Mouse (Mus musculus): ENCODE data around the gene Gm9603. TPM values are rescaled to one million over a fixed set of nuclear protein-coding genes. Genes with fewer than 3 reads are reported as not detected.

Gene Gm9603
- polyA plus RNA-seq (2015; fragmentation: Illumina TruSeq; extraction: RNeasy Lipid Tissue Mini Kit (QIAGEN cat#74804); ENCODE audit: low read depth, low replicate concordance), result not detected

GRCm38 (mm10) chr14:5687357-5687756 lies at the start of gene Gm9603:
Gene Gm9603 (minus strand): TSS chr14:5687457.

GRCm38 (mm10) chr14:5632928-5633327 lies 54.3 kb downstream of the Gm9603 start, which contains the start of gene Gm8265:
Gene Gm8265 (minus strand): TSS chr14:5633028.

Other genes starting within 250 kb of the Gm9603 start
- gene Gm3194, start 232.0 kb downstream of the Gm9603 start, polyA plus RNA-seq (2015; fragmentation: Illumina TruSeq; extraction: RNeasy Lipid Tissue Mini Kit (QIAGEN cat#74804); ENCODE audit: low read depth, low replicate concordance), result 2.0 TPM
- gene Gm8246, start 209.6 kb downstream of the Gm9603 start, polyA plus RNA-seq (2015; fragmentation: Illumina TruSeq; extraction: RNeasy Lipid Tissue Mini Kit (QIAGEN cat#74804); ENCODE audit: low read depth, low replicate concordance), result not detected
- gene Gm3187, start 203.2 kb downstream of the Gm9603 start, polyA plus RNA-seq (2015; fragmentation: Illumina TruSeq; extraction: RNeasy Lipid Tissue Mini Kit (QIAGEN cat#74804); ENCODE audit: low read depth, low replicate concordance), result not detected
- 3.3 TPM for gene Gm3488, start 185.8 kb downstream of the Gm9603 start, polyA plus RNA-seq (2015; fragmentation: Illumina TruSeq; extraction: RNeasy Lipid Tissue Mini Kit (QIAGEN cat#74804); ENCODE audit: low read depth, low replicate concordance)
- not detected for gene Gm3532, start 149.0 kb downstream of the Gm9603 start, polyA plus RNA-seq (2015; fragmentation: Illumina TruSeq; extraction: RNeasy Lipid Tissue Mini Kit (QIAGEN cat#74804); ENCODE audit: low read depth, low replicate concordance)
- not detected for gene Gm8265, start 54.4 kb downstream of the Gm9603 start, polyA plus RNA-seq (2015; fragmentation: Illumina TruSeq; extraction: RNeasy Lipid Tissue Mini Kit (QIAGEN cat#74804); ENCODE audit: low read depth, low replicate concordance)
- gene Gm3373, start 54.1 kb upstream of the Gm9603 start, polyA plus RNA-seq (2015; fragmentation: Illumina TruSeq; extraction: RNeasy Lipid Tissue Mini Kit (QIAGEN cat#74804); ENCODE audit: low read depth, low replicate concordance), result 0.62 TPM
- 2.7 TPM for gene Gm3383, start 120.5 kb upstream of the Gm9603 start, polyA plus RNA-seq (2015; fragmentation: Illumina TruSeq; extraction: RNeasy Lipid Tissue Mini Kit (QIAGEN cat#74804); ENCODE audit: low read depth, low replicate concordance)
- gene Gm3424, start 142.9 kb upstream of the Gm9603 start, polyA plus RNA-seq (2015; fragmentation: Illumina TruSeq; extraction: RNeasy Lipid Tissue Mini Kit (QIAGEN cat#74804); ENCODE audit: low read depth, low replicate concordance), result not detected
- 0.58 TPM for gene Gm8237, start 192.9 kb upstream of the Gm9603 start, polyA plus RNA-seq (2015; fragmentation: Illumina TruSeq; extraction: RNeasy Lipid Tissue Mini Kit (QIAGEN cat#74804); ENCODE audit: low read depth, low replicate concordance)

Measured in brain, adult 10 weeks (tissue).